Mouse (Mus musculus): ENCODE data around the gene Trim21. TPM values are rescaled to one million over a fixed set of nuclear protein-coding genes. Genes with fewer than 3 reads are reported as not detected.

The Trim21 gene
- 0.41 TPM in 1 of 2 replicates, not detected in the other for polyA plus RNA-seq (2015; fragmentation: Nextera tagmentation; extraction: Ambion mirVana)

DNA sequence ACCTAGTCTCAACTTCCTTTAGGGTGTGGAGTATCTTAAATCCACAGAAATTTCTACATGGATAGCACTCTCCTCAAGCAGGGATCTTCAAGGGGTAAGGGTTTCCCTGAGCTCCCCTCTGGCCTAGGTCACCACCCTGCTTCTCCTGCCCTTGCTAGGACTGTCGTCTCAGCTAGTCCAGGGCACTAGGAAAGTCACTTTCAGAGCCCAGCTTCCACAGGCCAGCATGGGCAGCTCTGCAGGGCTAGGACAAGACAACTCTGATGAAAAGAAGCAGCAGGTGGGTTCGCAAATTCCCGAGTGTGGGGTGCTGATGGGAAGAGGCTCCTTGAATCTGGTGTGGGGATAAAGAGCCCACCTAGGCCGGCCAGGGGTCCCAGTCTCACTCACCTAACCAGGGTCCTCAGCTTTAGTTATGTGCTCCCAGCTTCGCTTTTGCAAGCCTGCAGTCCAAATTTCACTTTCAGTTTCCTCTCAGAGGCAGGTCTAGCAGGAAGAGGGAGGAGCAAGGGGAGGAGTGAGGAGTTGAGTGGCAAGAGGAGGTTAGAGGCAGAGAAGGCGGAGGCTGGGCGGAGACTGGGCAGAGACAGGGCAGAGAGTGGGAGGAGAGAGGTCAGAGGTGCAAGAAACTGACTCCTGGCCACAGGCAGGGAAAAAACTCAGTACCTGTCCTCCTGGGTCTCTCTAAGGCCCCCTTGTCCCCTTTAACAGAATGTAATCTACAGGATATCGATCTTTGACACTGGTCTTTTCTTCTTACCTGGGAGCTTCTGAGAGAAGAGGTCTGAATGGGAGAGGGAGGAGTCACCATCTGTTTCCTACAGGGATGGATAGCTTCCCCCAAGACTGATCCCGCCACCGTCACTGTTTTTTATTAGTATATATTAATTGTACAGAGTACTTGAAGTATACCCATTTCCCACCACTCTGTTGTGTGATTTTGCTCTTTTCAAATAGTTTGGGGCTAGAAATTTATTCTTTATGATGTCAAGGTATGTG is at the start of gene Trim21:
Trim21 (minus strand) TSS at position 488 of the 999 bp plus-strand sequence.
- Histone ChIP-seq H3K27ac (ENCODE audit: low read length) (no peak within 1 kb of the TSS), H3K4me2 (ENCODE audit: low read length) (peak within 1 kb of the TSS; percentile 24), H3K4me1 (replicated peaks; ENCODE audit: control insufficient read depth, insufficient read depth, low read length) (no peaks in the 10 kb centered on the region), H3K4me3 (replicated peaks; ENCODE audit: low read length) (peak within 1 kb of the TSS; percentile 20), H3K36me3 (ENCODE audit: control insufficient read depth, insufficient read depth) (no peaks in the 10 kb centered on the region), H3K27me3 (replicated peaks; ENCODE audit: control insufficient read depth, insufficient read depth, low read length) (no peaks in the 10 kb centered on the region), H3K9ac (replicated peaks; ENCODE audit: low read depth, low read length) (no peak within 1 kb of the TSS), H3K9me3 (ENCODE audit: control insufficient read depth, low read length) (no peaks in the 10 kb centered on the region)
- 25% methylated on average over 10 of the region's 10 CpGs for WGBS
- ATAC-seq: peak; percentile 78

DNA sequence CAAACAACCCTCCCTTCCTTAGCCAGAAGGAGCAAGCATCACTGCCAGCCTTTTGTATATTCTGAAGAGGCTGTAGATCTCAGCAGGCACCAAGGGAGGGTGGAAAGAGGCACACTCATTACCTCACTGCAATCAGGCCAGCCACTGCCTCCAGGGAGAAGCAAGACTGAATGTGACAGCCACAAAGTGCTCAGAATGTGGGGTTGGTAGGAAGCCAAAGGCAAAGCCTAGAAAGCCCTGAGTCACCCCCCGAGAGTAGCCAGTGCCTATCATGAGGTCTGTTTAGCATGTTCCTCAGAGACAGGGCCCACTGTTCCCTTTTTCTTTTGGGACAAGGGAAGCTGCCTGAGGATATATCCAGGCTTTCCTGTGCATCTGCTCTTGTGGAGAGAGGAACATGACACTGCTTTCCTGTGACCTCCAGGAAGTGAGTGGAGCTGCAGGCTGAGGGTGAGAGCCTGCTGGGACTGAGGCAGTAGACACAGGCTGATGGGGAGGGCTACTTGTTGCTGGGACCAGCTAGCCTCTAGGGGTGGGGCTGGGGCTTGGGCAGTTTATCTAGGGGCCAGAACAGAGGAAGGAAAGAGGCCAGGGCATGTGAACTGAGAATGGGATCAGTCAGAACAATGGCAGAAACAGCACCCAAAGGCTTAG is 32.2 kb upstream of the Trim21 start, which contains the start of gene Olfr552:
Olfr552 (plus strand) TSS at position 393 of the 654 bp plus-strand sequence.
- H3K27me3 ChIP-seq (replicated peaks; ENCODE audit: control insufficient read depth, insufficient read depth, low read length): no peaks in the 10 kb centered on the region
- no peak within 1 kb of the TSS for H3K4me2 ChIP-seq (ENCODE audit: low read length)
- no peaks in the 10 kb centered on the region for H3K36me3 ChIP-seq (ENCODE audit: control insufficient read depth, insufficient read depth)
- no peaks in the 10 kb centered on the region for H3K9me3 ChIP-seq (ENCODE audit: control insufficient read depth, low read length)
- H3K27ac ChIP-seq (ENCODE audit: low read length): no peak within 1 kb of the TSS
- ATAC-seq: no peak
- H3K9ac ChIP-seq (replicated peaks; ENCODE audit: low read depth, low read length): no peak within 1 kb of the TSS
- 83% methylated on average over 1 of the region's 1 CpGs for WGBS
- H3K4me1 ChIP-seq (replicated peaks; ENCODE audit: control insufficient read depth, insufficient read depth, low read length): no peaks in the 10 kb centered on the region
- no peak within 1 kb of the TSS for H3K4me3 ChIP-seq (replicated peaks; ENCODE audit: low read length)

DNA sequence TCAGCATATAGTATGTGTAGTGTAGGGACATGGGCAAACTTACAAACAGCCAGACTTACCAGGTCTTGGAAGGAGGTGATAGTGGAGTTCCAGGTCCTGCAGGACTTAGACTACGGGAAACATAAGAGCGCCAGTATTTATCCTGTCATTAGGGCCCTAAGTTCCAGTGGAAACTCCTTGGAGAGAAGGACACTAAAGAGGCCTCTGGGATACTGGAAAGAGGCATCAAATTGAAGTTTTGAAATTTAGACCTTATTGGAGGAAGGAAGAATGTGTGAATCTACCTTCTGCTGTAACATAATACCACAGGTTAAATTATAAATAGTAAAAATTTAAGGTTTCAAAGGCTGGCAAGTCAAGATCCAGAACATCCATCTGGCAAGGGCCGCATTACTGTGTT is 26.5 kb upstream of the Trim21 start, which contains the start of gene Olfr551:
Olfr551 (minus strand) TSS at position 101 of the 400 bp plus-strand sequence.
- H3K36me3 ChIP-seq (ENCODE audit: control insufficient read depth, insufficient read depth): no peaks in the 10 kb centered on the region
- H3K4me1 ChIP-seq (replicated peaks; ENCODE audit: control insufficient read depth, insufficient read depth, low read length): no peaks in the 10 kb centered on the region
- ATAC-seq: no peak
- H3K27me3 ChIP-seq (replicated peaks; ENCODE audit: control insufficient read depth, insufficient read depth, low read length): no peaks in the 10 kb centered on the region
- H3K27ac ChIP-seq (ENCODE audit: low read length): no peak within 1 kb of the TSS
- H3K4me2 ChIP-seq (ENCODE audit: low read length): no peak within 1 kb of the TSS
- H3K9ac ChIP-seq (replicated peaks; ENCODE audit: low read depth, low read length): no peak within 1 kb of the TSS
- H3K4me3 ChIP-seq (replicated peaks; ENCODE audit: low read length): no peak within 1 kb of the TSS
- H3K9me3 ChIP-seq (ENCODE audit: control insufficient read depth, low read length): no peaks in the 10 kb centered on the region
- WGBS: 94% methylated on average over 3 of the region's 3 CpGs

DNA sequence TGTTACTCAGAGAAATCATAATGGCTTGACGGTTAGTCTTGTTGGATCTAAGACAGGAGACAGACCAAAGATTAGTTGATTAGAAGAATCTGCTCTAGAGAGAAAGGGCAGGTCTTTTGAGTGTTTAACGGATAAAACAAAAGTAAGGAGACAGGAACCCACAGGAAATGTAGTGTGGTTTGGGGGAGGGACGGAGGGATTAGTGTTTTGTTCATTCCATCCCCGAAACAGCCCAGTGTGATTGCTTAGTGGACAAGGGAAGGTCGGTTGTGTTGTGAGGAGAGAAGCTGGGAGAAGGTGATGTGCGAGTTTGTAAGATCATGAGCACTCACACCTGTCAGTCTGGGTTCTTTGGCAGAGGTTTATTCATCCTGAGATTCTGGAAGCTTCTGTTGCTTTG is 10.7 kb upstream of the Trim21 start:
- 51% methylated on average over 6 of the region's 6 CpGs for whole genome bisulfite sequencing
- ATAC-seq: no peak
- H3K9me3 ChIP-seq (ENCODE audit: control insufficient read depth, low read length): no peaks in the 10 kb centered on the region
- H3K4me3 ChIP-seq (replicated peaks; ENCODE audit: low read length): no peak overlapping the region
- peaks cover 3% of the 10 kb centered on the region; the same call in 1 of the 2 replicates for H3K4me1 ChIP-seq (replicated peaks; ENCODE audit: control insufficient read depth, insufficient read depth, low read length)
- H3K27me3 ChIP-seq (replicated peaks; ENCODE audit: control insufficient read depth, insufficient read depth, low read length): no peaks in the 10 kb centered on the region
- H3K36me3 ChIP-seq (ENCODE audit: control insufficient read depth, insufficient read depth): no peaks in the 10 kb centered on the region
- H3K9ac ChIP-seq (replicated peaks; ENCODE audit: low read depth, low read length): no peak overlapping the region
- H3K4me2 ChIP-seq (ENCODE audit: low read length): no peak overlapping the region
- H3K27ac ChIP-seq (ENCODE audit: low read length): no peak overlapping the region

DNA sequence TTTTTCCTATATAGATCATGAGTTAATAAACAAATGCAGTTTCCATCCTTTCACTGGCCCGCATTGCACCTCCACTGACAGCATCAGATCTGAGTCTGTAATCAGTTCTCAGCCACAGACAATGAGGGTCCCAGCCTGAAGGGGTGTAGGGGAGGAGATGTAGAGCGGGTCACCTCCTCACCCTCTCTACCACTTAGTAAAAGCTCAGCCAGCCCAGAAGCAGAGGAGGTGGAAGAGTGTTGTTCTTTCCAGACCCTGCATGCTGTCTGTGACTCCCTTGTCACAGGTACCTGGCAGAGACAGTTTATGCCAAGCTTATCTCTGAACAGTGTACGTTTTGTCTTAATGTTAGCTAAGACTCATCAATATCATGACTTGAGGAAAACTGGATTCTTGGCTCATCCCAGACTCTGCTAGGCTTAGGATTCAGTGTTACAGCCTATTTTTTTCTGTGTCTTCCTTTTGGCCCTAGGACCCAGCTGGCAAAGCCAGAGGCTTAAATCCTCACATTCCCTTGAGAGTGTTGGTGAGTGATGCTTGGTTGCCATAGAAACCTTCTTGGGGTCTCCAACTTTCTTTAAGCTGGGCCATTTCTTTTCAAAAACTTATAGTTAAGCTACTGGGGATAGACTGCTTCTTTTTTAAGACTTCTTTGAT is 8.0 kb upstream of the Trim21 start:
- Histone ChIP-seq H3K27me3 (replicated peaks; ENCODE audit: control insufficient read depth, insufficient read depth, low read length) (no peaks in the 10 kb centered on the region), H3K9me3 (ENCODE audit: control insufficient read depth, low read length) (no peaks in the 10 kb centered on the region), H3K4me3 (replicated peaks; ENCODE audit: low read length) (no peak overlapping the region), H3K4me1 (replicated peaks; ENCODE audit: control insufficient read depth, insufficient read depth, low read length) (peaks cover 3% of the 10 kb centered on the region; the same call in 1 of the 2 replicates), H3K36me3 (ENCODE audit: control insufficient read depth, insufficient read depth) (no peaks in the 10 kb centered on the region), H3K27ac (ENCODE audit: low read length) (no peak overlapping the region), H3K9ac (replicated peaks; ENCODE audit: low read depth, low read length) (no peak overlapping the region), H3K4me2 (ENCODE audit: low read length) (no peak overlapping the region)
- peak; percentile 45; the same call in 1 of the 2 replicates for ATAC-seq
- 58% methylated on average over 3 of the region's 3 CpGs for WGBS

DNA sequence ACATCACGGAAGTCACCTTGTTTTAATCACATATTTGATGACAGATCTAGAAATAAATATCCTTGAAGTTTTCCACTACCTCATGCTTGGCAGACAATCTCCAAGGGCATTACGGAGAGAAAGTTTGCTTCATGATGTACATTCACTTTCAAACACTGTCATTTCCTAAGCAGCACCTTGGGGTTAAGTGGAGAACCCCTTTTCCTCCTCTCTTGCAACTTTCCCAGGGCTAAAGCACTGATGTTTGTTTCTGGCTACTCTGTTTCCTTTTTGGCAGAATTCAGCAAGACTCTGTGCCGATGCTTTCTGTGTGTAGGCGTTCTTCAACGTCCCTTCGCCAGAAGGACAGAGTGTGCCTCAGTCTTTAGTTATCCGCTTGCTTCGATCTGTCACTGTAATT is 5.9 kb upstream of the Trim21 start, which contains the start of gene Olfr550:
Olfr550 (plus strand) TSS at position 301 of the 400 bp plus-strand sequence.
- Histone ChIP-seq H3K4me1 (replicated peaks; ENCODE audit: control insufficient read depth, insufficient read depth, low read length) (peaks cover 3% of the 10 kb centered on the region; the same call in 1 of the 2 replicates), H3K9me3 (ENCODE audit: control insufficient read depth, low read length) (no peaks in the 10 kb centered on the region), H3K27me3 (replicated peaks; ENCODE audit: control insufficient read depth, insufficient read depth, low read length) (no peaks in the 10 kb centered on the region), H3K4me3 (replicated peaks; ENCODE audit: low read length) (no peak within 1 kb of the TSS), H3K9ac (replicated peaks; ENCODE audit: low read depth, low read length) (no peak within 1 kb of the TSS), H3K36me3 (ENCODE audit: control insufficient read depth, insufficient read depth) (no peaks in the 10 kb centered on the region), H3K4me2 (ENCODE audit: low read length) (no peak within 1 kb of the TSS), H3K27ac (ENCODE audit: low read length) (no peak within 1 kb of the TSS)
- WGBS: 94% methylated on average over 8 of the region's 8 CpGs
- no peak for ATAC-seq

DNA sequence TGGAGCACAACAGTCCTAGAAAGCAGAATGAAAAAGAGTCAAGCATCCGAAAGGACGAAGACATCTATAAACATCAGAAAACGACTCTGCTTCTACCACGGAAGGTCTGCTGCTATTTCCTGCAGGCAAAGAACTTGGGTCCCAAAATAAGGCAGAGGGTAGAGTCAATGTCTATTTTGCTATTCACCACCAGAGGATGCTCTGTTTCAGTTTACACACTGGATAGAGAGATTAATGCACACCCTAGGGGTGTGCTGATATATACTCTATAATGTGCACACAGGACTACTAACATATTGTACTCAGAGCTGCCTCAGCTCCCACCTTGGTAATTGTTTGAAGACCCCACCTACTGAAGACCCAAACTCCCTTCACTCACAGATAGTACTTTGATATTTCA is 933 bp upstream of the Trim21 start:
- Histone ChIP-seq H3K36me3 (ENCODE audit: control insufficient read depth, insufficient read depth) (no peaks in the 10 kb centered on the region), H3K27ac (ENCODE audit: low read length) (no peak overlapping the region), H3K4me3 (replicated peaks; ENCODE audit: low read length) (no peak overlapping the region), H3K9ac (replicated peaks; ENCODE audit: low read depth, low read length) (no peak overlapping the region), H3K9me3 (ENCODE audit: control insufficient read depth, low read length) (no peaks in the 10 kb centered on the region), H3K4me1 (replicated peaks; ENCODE audit: control insufficient read depth, insufficient read depth, low read length) (no peaks in the 10 kb centered on the region), H3K4me2 (ENCODE audit: low read length) (no peak overlapping the region), H3K27me3 (replicated peaks; ENCODE audit: control insufficient read depth, insufficient read depth, low read length) (no peaks in the 10 kb centered on the region)
- 93% methylated on average over 4 of the region's 4 CpGs for WGBS
- ATAC-seq: no peak

DNA sequence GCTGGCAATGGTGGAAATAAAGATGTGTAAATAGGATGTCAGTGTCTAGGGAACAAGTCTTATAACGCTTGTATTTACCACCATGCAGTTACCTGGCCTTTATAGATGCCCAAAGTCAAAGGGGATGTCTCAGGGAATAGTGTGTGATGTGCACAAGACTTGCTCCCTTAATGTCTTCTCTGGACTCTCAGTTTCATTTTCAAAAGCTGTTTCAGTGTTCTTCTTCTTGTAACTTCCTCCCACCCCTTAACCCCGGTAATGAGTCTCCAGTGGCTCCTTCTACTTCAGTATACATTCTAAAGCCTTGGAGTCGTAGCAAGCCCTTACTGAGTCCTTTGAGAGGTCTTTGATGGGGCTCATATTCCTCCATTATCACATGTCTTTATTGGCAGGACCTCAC is 12.0 kb downstream of the Trim21 start:
- Histone ChIP-seq H3K9me3 (ENCODE audit: control insufficient read depth, low read length) (no peaks in the 10 kb centered on the region), H3K4me2 (ENCODE audit: low read length) (no peak overlapping the region), H3K9ac (replicated peaks; ENCODE audit: low read depth, low read length) (no peak overlapping the region), H3K27me3 (replicated peaks; ENCODE audit: control insufficient read depth, insufficient read depth, low read length) (no peaks in the 10 kb centered on the region), H3K27ac (ENCODE audit: low read length) (no peak overlapping the region), H3K36me3 (ENCODE audit: control insufficient read depth, insufficient read depth) (no peaks in the 10 kb centered on the region), H3K4me1 (replicated peaks; ENCODE audit: control insufficient read depth, insufficient read depth, low read length) (no peaks in the 10 kb centered on the region), H3K4me3 (replicated peaks; ENCODE audit: low read length) (no peak overlapping the region)
- ATAC-seq: no peak
- 84% methylated on average over 3 of the region's 3 CpGs for WGBS

DNA sequence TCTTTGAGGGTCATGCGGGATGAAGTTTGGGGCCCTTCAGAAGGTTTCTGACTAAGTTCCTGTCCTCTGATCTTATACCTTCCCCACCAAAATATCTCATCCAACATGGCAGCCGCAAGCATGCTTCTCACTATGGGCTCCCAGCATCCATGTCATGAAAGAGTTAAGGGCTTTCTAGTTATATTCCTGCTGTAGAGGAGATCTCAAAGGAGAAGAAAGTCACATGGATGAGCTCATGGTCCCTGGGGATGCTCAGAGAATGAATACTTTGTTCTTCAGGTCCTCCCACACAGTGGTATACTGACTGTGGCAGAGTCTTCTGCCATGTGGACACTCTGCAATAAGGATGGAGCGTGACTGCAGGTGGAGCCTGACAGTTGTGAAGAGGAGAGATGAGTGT is 15.7 kb downstream of the Trim21 start, which contains the start of gene Olfr549:
Olfr549 (plus strand) TSS at position 301 of the 400 bp plus-strand sequence.
- 94% methylated on average over 3 of the region's 3 CpGs for WGBS
- Histone ChIP-seq H3K4me2 (ENCODE audit: low read length) (no peak within 1 kb of the TSS), H3K9me3 (ENCODE audit: control insufficient read depth, low read length) (no peaks in the 10 kb centered on the region), H3K27ac (ENCODE audit: low read length) (no peak within 1 kb of the TSS), H3K4me3 (replicated peaks; ENCODE audit: low read length) (no peak within 1 kb of the TSS), H3K27me3 (replicated peaks; ENCODE audit: control insufficient read depth, insufficient read depth, low read length) (no peaks in the 10 kb centered on the region), H3K4me1 (replicated peaks; ENCODE audit: control insufficient read depth, insufficient read depth, low read length) (no peaks in the 10 kb centered on the region), H3K36me3 (ENCODE audit: control insufficient read depth, insufficient read depth) (no peaks in the 10 kb centered on the region), H3K9ac (replicated peaks; ENCODE audit: low read depth, low read length) (no peak within 1 kb of the TSS)
- ATAC-seq: no peak

All from forebrain, embryonic 16.5 days (tissue).